Mouse (Mus musculus): ENCODE measurements around the gene Kbtbd4.

Kbtbd4 gene

GRCm38 (mm10) chr2:90953461-90953860 lies 48.9 kb downstream of the Kbtbd4 start:
- CTCF ChIA-PET: interaction anchor here (0.6 to 0.7 kb wide), 2 partner anchors 13 to 239 kb away, joined by 3 read pairs; partner anchors contain the start of gene Celf1

GRCm38 (mm10) chr2:90956053-90956452 lies 51.5 kb downstream of the Kbtbd4 start:
- CTCF ChIA-PET: interaction anchor here (0.5 kb wide), 1 partner anchor 43 kb away, joined by 3 read pairs; no protein-coding TSS in a partner anchor

GRCm38 (mm10) chr2:90958856-90959255 lies 54.3 kb downstream of the Kbtbd4 start:
- CTCF ChIA-PET: no interaction called here

- CTCF ChIA-PET: no interaction called here
Observed at GRCm38 (mm10) chr2:90960012-90960411, 55.5 kb downstream of the Kbtbd4 start.
